Mouse (Mus musculus): ENCODE data around the gene Tpst2. TPM values are rescaled to one million over a fixed set of nuclear protein-coding genes. Genes with fewer than 3 reads are reported as not detected.

Gene Tpst2
- polyA plus RNA-seq, 1 experiment from 2014 or later = 35.6 TPM

DNA sequence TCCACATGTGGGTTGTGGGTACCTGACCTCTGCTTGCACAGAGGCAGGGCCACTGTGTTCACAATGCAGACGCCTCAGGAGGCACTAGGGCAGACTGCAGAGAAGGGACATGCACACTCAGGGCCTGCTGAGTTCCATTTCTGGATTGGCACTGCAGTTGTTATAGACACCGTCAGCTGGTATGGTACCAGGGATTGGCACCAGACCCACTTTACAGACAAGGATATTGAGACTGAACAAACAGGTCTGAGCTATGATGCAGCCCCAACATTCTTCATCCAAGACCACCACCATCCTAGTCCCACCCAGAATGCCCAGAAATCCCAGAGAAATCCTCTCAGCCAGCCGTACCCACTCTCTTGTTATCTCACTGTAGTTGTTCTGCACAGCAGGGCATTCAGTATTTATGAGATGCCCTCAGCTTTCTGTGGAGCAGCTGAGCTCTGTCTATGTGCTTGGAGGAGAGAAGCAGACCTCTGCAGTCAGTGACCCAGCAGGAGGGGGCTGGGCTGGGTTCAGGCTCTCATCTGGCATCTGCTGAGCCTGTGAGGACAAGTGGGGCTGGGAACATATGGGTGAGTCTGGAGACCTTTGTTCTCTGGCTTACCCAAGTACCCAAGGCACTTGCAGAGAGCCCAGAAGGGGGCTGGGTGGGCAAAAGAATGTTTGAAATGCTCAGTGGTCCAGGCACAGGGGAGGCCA, 37.6 kb upstream of the Tpst2 start:
- 43% methylated on average over 3 of the region's 3 CpGs for WGBS
- H3K9me3 ChIP-seq (ENCODE audit: control insufficient read depth, low read length) = no peaks in the 10 kb centered on the region
- no peak overlapping the region for H3K4me2 ChIP-seq (ENCODE audit: low read length)
- no peaks in the 10 kb centered on the region for H3K27me3 ChIP-seq (replicated peaks; ENCODE audit: control insufficient read depth, insufficient read depth, low read length)
- H3K9ac ChIP-seq (ENCODE audit: low read depth, low read length) = no peak overlapping the region
- H3K4me1 ChIP-seq (ENCODE audit: control insufficient read depth, insufficient read depth, low read depth, low read length) = peaks cover 19% of the 10 kb centered on the region
- 0 out of 2 replicates have a peak, but pooled peaks have one; percentile 1 for ATAC-seq
- H3K36me3 ChIP-seq (ENCODE audit: control insufficient read depth, insufficient read depth, low read length) = no peaks in the 10 kb centered on the region
- no peak overlapping the region for H3K4me3 ChIP-seq (ENCODE audit: low read length)
- peak overlapping the region; percentile 34; the same call in 1 of the 2 replicates for H3K27ac ChIP-seq (ENCODE audit: low read depth, low read length)

DNA sequence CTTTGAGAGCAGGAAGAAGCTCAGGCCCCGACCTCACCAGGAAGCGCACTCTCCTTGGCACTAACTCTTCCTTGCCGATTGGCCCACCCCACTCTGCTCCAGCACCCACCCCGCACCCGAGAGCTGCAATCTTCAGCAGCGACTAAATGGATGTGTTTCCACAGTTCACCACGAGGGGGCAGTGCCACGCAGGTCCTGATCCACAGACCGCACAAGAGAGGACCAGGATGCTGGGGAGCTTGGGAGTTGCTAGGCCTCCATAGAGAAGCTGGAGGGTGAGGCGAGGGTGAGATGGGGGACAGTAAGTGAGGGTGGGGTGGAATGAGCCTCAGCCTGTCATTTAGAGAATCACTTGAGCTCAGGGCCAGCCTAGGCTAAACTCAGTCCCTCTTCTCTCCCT, 35.7 kb upstream of the Tpst2 start:
- H3K9me3 ChIP-seq (ENCODE audit: control insufficient read depth, low read length) = no peaks in the 10 kb centered on the region
- peak; percentile 46 for ATAC-seq
- H3K4me3 ChIP-seq (ENCODE audit: low read length) = no peak overlapping the region
- peak overlapping the region; percentile 43; the same call in 1 of the 2 replicates for H3K9ac ChIP-seq (ENCODE audit: low read depth, low read length)
- H3K27ac ChIP-seq (ENCODE audit: low read depth, low read length) = no peak overlapping the region
- H3K36me3 ChIP-seq (ENCODE audit: control insufficient read depth, insufficient read depth, low read length) = no peaks in the 10 kb centered on the region
- 3% methylated on average over 10 of the region's 10 CpGs for WGBS
- H3K4me1 ChIP-seq (ENCODE audit: control insufficient read depth, insufficient read depth, low read depth, low read length) = peaks cover 19% of the 10 kb centered on the region
- peak overlapping the region; percentile 19; the same call in 1 of the 2 replicates for H3K4me2 ChIP-seq (ENCODE audit: low read length)
- no peaks in the 10 kb centered on the region for H3K27me3 ChIP-seq (replicated peaks; ENCODE audit: control insufficient read depth, insufficient read depth, low read length)

DNA sequence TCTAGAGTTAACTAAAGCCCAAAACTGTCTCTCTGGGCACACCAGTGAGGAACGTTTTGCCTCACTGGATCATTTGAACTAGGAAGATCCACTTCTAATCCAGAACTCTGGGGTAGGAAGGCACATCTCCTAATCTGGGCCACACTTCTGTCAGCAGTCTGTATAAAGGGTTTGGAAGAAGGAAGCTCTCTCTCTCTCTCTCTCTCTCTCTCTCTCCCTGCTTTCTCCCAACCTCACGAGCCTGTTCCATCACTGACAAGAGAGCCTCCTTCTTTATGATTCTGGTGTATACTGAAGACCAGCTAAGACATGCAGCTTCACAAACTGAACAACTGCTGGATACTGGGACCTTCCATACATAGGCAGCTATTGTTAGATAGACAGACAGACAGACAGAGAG, 34.6 kb upstream of the Tpst2 start:
- ATAC-seq = no peak
- Histone ChIP-seq H3K4me3 (ENCODE audit: low read length) (no peak overlapping the region), H3K27me3 (replicated peaks; ENCODE audit: control insufficient read depth, insufficient read depth, low read length) (no peaks in the 10 kb centered on the region), H3K9me3 (ENCODE audit: control insufficient read depth, low read length) (no peaks in the 10 kb centered on the region), H3K4me2 (ENCODE audit: low read length) (no peak overlapping the region), H3K9ac (ENCODE audit: low read depth, low read length) (no peak overlapping the region), H3K27ac (ENCODE audit: low read depth, low read length) (no peak overlapping the region), H3K4me1 (ENCODE audit: control insufficient read depth, insufficient read depth, low read depth, low read length) (peaks cover 19% of the 10 kb centered on the region), H3K36me3 (ENCODE audit: control insufficient read depth, insufficient read depth, low read length) (no peaks in the 10 kb centered on the region)
- WGBS = 80% methylated on average over 2 of the region's 2 CpGs

DNA sequence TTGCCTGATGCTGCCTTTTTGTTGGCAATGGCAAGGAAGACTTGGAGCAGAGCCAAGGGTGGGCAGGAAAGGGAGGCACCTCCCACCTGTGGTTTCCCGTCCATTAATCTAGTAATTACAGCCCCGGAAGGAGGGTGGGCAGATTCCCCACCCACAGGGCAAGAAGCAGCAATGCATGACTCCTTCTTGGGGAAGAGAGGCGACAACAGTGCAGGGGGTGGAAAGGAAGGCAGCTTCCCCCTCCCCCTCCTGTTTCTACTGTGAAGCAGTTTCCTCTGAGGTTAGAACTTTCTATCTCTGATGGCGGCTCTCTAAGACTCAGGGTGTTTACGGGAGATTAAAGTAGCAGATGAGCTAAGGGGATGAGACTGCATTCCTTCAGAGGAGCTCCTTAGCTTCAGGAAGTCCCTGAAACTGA, 34.1 kb upstream of the Tpst2 start:
- 48% methylated on average over 5 of the region's 5 CpGs for WGBS
- H3K9ac ChIP-seq (ENCODE audit: low read depth, low read length) = no peak overlapping the region
- no peak overlapping the region for H3K27ac ChIP-seq (ENCODE audit: low read depth, low read length)
- peaks cover 13% of the 10 kb centered on the region for H3K4me1 ChIP-seq (ENCODE audit: control insufficient read depth, insufficient read depth, low read depth, low read length)
- no peaks in the 10 kb centered on the region for H3K27me3 ChIP-seq (replicated peaks; ENCODE audit: control insufficient read depth, insufficient read depth, low read length)
- ATAC-seq = no peak
- H3K36me3 ChIP-seq (ENCODE audit: control insufficient read depth, insufficient read depth, low read length) = no peaks in the 10 kb centered on the region
- no peak overlapping the region for H3K4me3 ChIP-seq (ENCODE audit: low read length)
- no peak overlapping the region for H3K4me2 ChIP-seq (ENCODE audit: low read length)
- no peaks in the 10 kb centered on the region for H3K9me3 ChIP-seq (ENCODE audit: control insufficient read depth, low read length)

DNA sequence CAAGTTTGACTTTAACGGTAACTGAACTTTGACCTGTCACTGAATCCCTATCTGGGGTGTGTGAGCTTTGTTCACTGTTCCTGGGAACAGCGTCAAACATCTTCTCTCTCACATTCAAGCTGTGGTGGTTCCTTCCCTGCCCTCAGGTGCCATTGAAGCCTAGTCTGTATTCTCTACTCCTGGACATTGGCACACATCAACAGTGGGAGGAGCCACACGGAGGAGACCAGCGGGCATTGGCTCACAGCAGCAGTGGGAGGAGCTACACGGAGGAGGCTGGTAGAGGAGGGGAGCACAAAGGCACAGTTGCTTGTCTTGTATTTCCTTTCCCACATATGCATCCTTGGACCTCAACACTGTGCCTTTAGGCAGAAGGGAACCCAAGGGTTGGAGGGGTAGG, 33.5 kb upstream of the Tpst2 start:
- Histone ChIP-seq H3K9me3 (ENCODE audit: control insufficient read depth, low read length) (no peaks in the 10 kb centered on the region), H3K4me3 (ENCODE audit: low read length) (no peak overlapping the region), H3K9ac (ENCODE audit: low read depth, low read length) (no peak overlapping the region), H3K27ac (ENCODE audit: low read depth, low read length) (no peak overlapping the region), H3K4me1 (ENCODE audit: control insufficient read depth, insufficient read depth, low read depth, low read length) (peaks cover 7% of the 10 kb centered on the region; the same call in 1 of the 2 replicates), H3K4me2 (ENCODE audit: low read length) (no peak overlapping the region), H3K36me3 (ENCODE audit: control insufficient read depth, insufficient read depth, low read length) (no peaks in the 10 kb centered on the region), H3K27me3 (replicated peaks; ENCODE audit: control insufficient read depth, insufficient read depth, low read length) (no peaks in the 10 kb centered on the region)
- no peak for ATAC-seq
- WGBS = 65% methylated on average over 5 of the region's 5 CpGs

DNA sequence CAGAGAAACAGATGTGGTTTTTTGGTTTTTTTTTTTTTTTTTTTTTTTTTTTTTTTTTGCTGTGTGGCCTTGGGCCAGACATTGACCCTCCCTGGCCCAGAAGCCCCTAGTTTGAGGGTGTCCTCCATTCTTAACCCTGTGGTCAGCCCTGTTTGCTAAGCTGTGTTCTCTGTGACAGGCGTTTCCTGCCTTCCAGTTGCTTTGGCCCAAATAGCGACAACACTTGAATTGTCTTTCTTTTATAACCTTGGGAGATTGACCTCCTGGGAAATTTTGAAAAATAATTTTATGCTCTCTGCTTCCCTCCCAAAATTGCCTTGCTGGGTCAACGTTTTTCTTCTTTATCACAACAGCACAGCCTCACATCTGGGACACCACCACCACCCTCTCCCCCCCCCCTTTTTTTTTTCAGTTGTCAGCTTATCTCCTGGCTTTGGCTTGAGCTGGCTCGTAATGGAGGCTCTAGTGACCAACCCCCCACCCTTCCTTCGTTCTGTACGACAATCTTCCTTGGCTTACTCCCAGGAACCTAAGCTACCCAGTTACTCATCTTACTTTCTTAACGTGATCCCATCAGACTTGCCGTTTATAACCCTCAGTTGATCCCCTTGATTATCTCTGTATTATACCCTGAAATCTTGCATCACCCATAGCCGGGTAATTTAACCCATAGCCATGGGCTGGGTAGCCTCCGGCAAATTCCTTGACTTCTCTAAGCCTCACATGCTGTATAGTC, 32.8 kb upstream of the Tpst2 start:
- Histone ChIP-seq H3K36me3 (ENCODE audit: control insufficient read depth, insufficient read depth, low read length) (no peaks in the 10 kb centered on the region), H3K4me2 (ENCODE audit: low read length) (no peak overlapping the region), H3K4me1 (ENCODE audit: control insufficient read depth, insufficient read depth, low read depth, low read length) (peaks cover 6% of the 10 kb centered on the region; the same call in 1 of the 2 replicates), H3K27ac (ENCODE audit: low read depth, low read length) (no peak overlapping the region), H3K4me3 (ENCODE audit: low read length) (no peak overlapping the region), H3K27me3 (replicated peaks; ENCODE audit: control insufficient read depth, insufficient read depth, low read length) (no peaks in the 10 kb centered on the region), H3K9ac (ENCODE audit: low read depth, low read length) (no peak overlapping the region), H3K9me3 (ENCODE audit: control insufficient read depth, low read length) (no peaks in the 10 kb centered on the region)
- 69% methylated on average over 10 of the region's 10 CpGs for WGBS
- ATAC-seq = no peak

DNA sequence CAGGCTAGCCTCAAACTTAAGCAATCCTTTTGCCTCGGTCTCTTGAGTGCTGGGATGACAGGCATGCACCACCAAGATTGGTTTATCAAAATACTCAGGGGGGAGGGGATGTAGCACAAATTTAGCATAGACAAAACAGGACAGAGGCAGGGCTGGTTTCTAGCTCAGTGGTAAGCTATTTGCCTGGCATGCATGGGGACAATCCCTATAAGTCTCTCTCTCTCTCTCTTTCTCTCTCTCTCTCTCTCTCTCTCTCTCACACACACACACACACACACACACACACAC, 32.3 kb upstream of the Tpst2 start:
- WGBS = 70% methylated on average over 1 of the region's 1 CpGs
- Histone ChIP-seq H3K9ac (ENCODE audit: low read depth, low read length) (no peak overlapping the region), H3K4me3 (ENCODE audit: low read length) (no peak overlapping the region), H3K27ac (ENCODE audit: low read depth, low read length) (no peak overlapping the region), H3K4me1 (ENCODE audit: control insufficient read depth, insufficient read depth, low read depth, low read length) (peaks cover 4% of the 10 kb centered on the region; the same call in 1 of the 2 replicates), H3K27me3 (replicated peaks; ENCODE audit: control insufficient read depth, insufficient read depth, low read length) (no peaks in the 10 kb centered on the region), H3K36me3 (ENCODE audit: control insufficient read depth, insufficient read depth, low read length) (no peaks in the 10 kb centered on the region), H3K4me2 (ENCODE audit: low read length) (no peak overlapping the region), H3K9me3 (ENCODE audit: control insufficient read depth, low read length) (no peaks in the 10 kb centered on the region)
- no peak for ATAC-seq

DNA sequence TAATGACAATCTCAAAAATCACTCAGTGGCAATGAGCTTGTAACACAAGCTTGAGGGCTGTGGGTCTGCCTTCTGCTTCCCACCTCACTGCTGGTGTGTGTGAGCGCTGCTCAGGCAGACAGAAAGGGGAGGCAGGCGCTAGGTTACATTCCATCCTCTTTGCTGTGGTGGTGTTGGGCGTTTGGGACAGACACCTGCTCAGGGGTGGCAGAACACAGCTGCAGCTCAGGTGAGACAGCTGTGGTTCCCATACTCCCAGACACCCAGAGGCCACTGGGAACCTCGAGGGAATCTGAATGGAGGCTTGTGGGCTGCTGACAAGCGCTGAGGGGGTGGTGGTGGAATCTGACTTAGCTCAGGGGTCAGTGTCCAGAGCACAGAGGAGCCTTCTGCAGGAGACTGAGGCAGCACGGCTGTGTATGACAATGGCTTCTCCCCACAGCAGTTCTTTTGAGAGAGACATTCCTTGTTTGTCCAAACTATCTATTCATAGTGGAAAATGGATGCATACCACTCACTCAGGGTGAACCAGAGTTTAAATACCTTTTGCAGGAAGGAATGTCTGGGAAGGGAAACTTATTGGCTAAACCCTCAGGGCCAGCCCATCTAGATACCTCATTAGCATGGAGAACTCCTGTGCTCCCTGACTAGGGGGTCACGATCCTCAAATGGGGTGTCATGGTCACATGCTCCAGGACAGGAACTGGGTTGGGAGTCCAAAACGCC, 31.4 kb upstream of the Tpst2 start:
- 50% methylated on average over 8 of the region's 8 CpGs for WGBS
- H3K36me3 ChIP-seq (ENCODE audit: control insufficient read depth, insufficient read depth, low read length) = no peaks in the 10 kb centered on the region
- no peak overlapping the region for H3K9ac ChIP-seq (ENCODE audit: low read depth, low read length)
- ATAC-seq = no peak
- H3K4me1 ChIP-seq (ENCODE audit: control insufficient read depth, insufficient read depth, low read depth, low read length) = peaks cover 3% of the 10 kb centered on the region; the same call in 1 of the 2 replicates
- no peak overlapping the region for H3K4me2 ChIP-seq (ENCODE audit: low read length)
- no peaks in the 10 kb centered on the region for H3K27me3 ChIP-seq (replicated peaks; ENCODE audit: control insufficient read depth, insufficient read depth, low read length)
- no peak overlapping the region for H3K27ac ChIP-seq (ENCODE audit: low read depth, low read length)
- no peak overlapping the region for H3K4me3 ChIP-seq (ENCODE audit: low read length)
- no peaks in the 10 kb centered on the region for H3K9me3 ChIP-seq (ENCODE audit: control insufficient read depth, low read length)

DNA sequence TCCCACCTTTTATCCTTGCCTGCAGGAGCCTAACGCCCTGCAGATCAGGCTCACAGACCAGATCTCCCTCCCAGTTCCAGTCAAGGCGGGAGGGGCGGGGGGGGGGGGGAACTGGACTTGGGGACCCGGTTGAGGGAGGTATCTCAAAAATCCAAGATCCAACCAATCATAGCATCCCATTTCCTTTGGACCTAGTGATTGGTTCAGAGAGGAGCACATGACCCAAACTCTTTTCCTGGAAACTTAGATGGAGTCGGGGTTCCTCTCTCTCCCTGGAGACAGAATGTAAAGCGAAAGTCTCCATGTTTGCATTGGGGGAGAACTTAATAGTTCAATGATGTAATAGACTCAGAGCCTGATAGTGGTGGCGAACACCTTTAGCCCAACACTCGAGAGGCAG, 29.1 kb upstream of the Tpst2 start:
- Histone ChIP-seq H3K36me3 (ENCODE audit: control insufficient read depth, insufficient read depth, low read length) (no peaks in the 10 kb centered on the region), H3K27me3 (replicated peaks; ENCODE audit: control insufficient read depth, insufficient read depth, low read length) (no peaks in the 10 kb centered on the region), H3K27ac (ENCODE audit: low read depth, low read length) (no peak overlapping the region), H3K9me3 (ENCODE audit: control insufficient read depth, low read length) (no peaks in the 10 kb centered on the region), H3K4me1 (ENCODE audit: control insufficient read depth, insufficient read depth, low read depth, low read length) (no peaks in the 10 kb centered on the region), H3K4me2 (ENCODE audit: low read length) (no peak overlapping the region), H3K9ac (ENCODE audit: low read depth, low read length) (no peak overlapping the region), H3K4me3 (ENCODE audit: low read length) (no peak overlapping the region)
- ATAC-seq = no peak
- 47% methylated on average over 8 of the region's 8 CpGs for WGBS

Measured in hindbrain, embryonic 16.5 days (tissue).